Mouse (Mus musculus) lung, embryonic 16.5 days (tissue): ENCODE measurements at regions not wholly inside any gene's neighbourhood (a gene's known extent, or its start where the extent isn't known, plus 50 kb on each side); places are given as distances from the start of the nearest gene placed in this dataset.

ENCODE experiments used
- ATAC-seq: fragments of 200-750 bp; cut with Nextera tagmentation; 2 replicates; pipeline ENCODE4 v1.8.0; 2017; ENCODE audit warnings: low read depth, mild to moderate bottlenecking, moderate library complexity
- H3K27ac ChIP-seq: fragments of 300-500 bp; sonication (generic); 2 replicates; pipeline ENCODE4 v1.5.1; 2014; ENCODE audit warnings: mild to moderate bottlenecking, control low read depth, low read length
- H3K27me3 ChIP-seq: fragments of 300-500 bp; sonication (generic); 2 replicates; pipeline ENCODE4 v1.6.1; 2014; ENCODE audit warnings: low read depth, low read length, mixed read lengths; ENCODE audit not compliant: control insufficient read depth, insufficient read depth
- H3K36me3 ChIP-seq: fragments of 300-500 bp; sonication (generic); 2 replicates; pipeline ENCODE4 v1.6.1; 2014; ENCODE audit warnings: low read length; ENCODE audit not compliant: control insufficient read depth, insufficient read depth
- H3K4me1 ChIP-seq: fragments of 300-500 bp; sonication (generic); replicated peaks from 2 replicates; pipeline ENCODE4 v1.6.1; 2014; ENCODE audit warnings: low read length, mixed read lengths; ENCODE audit not compliant: control insufficient read depth, insufficient read depth
- H3K4me2 ChIP-seq: fragments of 300-500 bp; sonication (generic); 2 replicates; pipeline ENCODE4 v1.6.1; 2014; ENCODE audit warnings: low read depth, low read length, control low read depth
- H3K4me3 ChIP-seq: fragments of 300-500 bp; sonication (generic); 2 replicates; pipeline ENCODE4 v1.5.1; 2014; ENCODE audit warnings: mild to moderate bottlenecking, low read length, control low read depth
- H3K9ac ChIP-seq: fragments of 300-500 bp; sonication (generic); 2 replicates; pipeline ENCODE4 v1.6.1; 2014; ENCODE audit warnings: low read length, control low read depth
- H3K9me3 ChIP-seq: fragments of 300-500 bp; sonication (generic); 2 replicates; pipeline ENCODE4 v1.6.1; 2016; ENCODE audit warnings: low read length; ENCODE audit not compliant: control insufficient read depth
- WGBS: fragments of 180-500 bp; shearing (Covaris S2); extraction: QIAGEN DNeasy Blood & Tissue Kit; methylation state at CpG from one replicate; pipeline ENCODE4 v1.1.7; 2014; 5-methylcytosine and 5-hydroxymethylcytosine counted together

GRCm38 (mm10) chr7:113010150-113010549 is 56.4 kb downstream of the Rassf10 start:
- no peak overlapping the region for H3K27ac ChIP-seq
- H3K4me2 ChIP-seq = no peak overlapping the region
- H3K4me1 ChIP-seq = no peaks in the 10 kb centered on the region
- no peak for ATAC-seq
- no peaks in the 10 kb centered on the region for H3K36me3 ChIP-seq
- no peak overlapping the region for H3K9ac ChIP-seq
- WGBS = 88% methylated on average over 1 of the region's 1 CpGs
- no peaks in the 10 kb centered on the region for H3K9me3 ChIP-seq
- no peak overlapping the region for H3K4me3 ChIP-seq
- H3K27me3 ChIP-seq = no peaks in the 10 kb centered on the region

DNA sequence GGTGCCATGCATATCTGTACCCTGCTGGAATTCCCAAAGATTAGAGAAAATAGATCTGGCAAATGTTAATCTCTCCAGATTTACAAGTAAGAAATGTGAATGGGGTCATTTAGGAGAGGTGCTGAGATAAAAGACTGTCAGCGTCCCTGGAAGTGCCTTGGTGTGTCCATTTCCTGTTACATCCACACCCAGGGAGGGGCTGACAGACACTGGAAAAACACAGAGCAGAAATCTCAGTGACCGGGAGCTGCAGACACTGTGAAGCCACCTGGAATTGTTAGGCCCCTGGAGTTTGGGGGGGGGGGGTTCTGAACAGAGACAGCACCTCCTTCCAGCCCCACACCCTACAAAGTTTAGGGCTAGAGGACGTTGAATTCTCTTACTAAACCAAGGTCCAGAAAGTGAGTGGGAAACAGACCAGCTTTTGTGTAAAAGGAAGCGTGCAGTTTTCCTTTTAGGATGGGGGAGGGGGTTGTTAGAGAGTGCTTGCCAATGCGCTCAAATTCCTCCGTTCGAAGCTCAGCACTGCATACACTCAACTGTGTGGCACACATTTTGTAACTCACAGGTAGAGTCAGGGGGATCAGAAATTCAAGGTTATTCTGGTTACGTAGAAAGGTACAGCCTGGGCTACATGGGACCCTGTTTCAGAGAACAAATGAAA is 63.5 kb downstream of the Rassf10 start:
- no peak overlapping the region for H3K4me3 ChIP-seq
- no peak overlapping the region for H3K27ac ChIP-seq
- H3K4me2 ChIP-seq = no peak overlapping the region
- peaks cover 11% of the 10 kb centered on the region for H3K4me1 ChIP-seq
- no peaks in the 10 kb centered on the region for H3K27me3 ChIP-seq
- 17% methylated on average over 8 of the region's 8 CpGs for WGBS
- H3K9me3 ChIP-seq = no peaks in the 10 kb centered on the region
- H3K36me3 ChIP-seq = no peaks in the 10 kb centered on the region
- H3K9ac ChIP-seq = no peak overlapping the region; the same call in 1 of the 2 replicates
- ATAC-seq = no peak

DNA sequence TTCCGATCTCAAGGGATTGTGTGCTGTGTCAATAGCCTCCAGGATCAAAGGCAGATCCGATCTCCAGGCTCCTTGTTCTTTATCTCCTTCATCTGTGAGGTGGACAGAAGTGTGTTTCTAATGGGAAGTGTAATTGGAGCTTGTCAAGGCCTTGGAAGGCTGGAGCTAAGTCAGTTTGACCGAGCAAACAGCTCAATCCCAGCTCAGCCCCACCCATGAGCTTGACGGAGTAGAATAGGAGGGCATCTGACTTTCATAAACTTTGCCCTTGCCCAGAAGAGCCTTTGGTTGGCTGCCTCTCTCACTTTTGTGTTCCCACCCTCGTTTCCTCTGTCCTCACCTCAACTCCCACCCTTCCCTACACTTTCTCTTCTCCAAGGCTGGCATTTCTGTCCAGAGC is 67.7 kb downstream of the Rassf10 start:
- Histone ChIP-seq H3K4me2 (no peak overlapping the region), H3K27me3 (no peaks in the 10 kb centered on the region), H3K36me3 (no peaks in the 10 kb centered on the region), H3K9me3 (no peaks in the 10 kb centered on the region), H3K4me3 (no peak overlapping the region), H3K4me1 (peaks cover 11% of the 10 kb centered on the region), H3K9ac (no peak overlapping the region), H3K27ac (no peak overlapping the region)
- WGBS = 35% methylated on average over 5 of the region's 5 CpGs
- no peak for ATAC-seq

DNA sequence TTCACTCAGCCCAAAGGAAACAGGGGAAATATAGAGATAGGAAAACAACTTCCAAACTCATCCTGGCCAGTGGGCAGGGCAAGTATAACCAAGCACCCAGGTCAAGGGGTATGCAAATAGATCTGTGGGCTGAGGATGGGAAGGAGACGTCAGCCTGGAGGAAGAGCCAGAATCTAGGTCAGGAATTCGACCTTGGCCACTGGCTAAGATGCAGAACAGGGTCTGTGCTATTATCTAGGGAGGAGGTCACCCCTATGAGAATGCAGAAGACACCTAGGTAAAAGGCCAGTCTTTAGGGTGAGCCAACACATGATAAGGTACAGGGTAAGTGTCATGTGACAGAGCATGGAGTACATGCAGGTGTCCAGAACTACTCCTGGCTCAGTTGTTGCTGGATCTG is 68.8 kb downstream of the Rassf10 start:
- Histone ChIP-seq H3K4me2 (no peak overlapping the region), H3K4me1 (peaks cover 6% of the 10 kb centered on the region), H3K27me3 (no peaks in the 10 kb centered on the region), H3K9ac (no peak overlapping the region), H3K4me3 (no peak overlapping the region), H3K9me3 (no peaks in the 10 kb centered on the region), H3K36me3 (no peaks in the 10 kb centered on the region), H3K27ac (no peak overlapping the region)
- 14% methylated on average over 2 of the region's 2 CpGs for WGBS
- no peak for ATAC-seq

- no peak overlapping the region for H3K4me3 ChIP-seq
- no peaks in the 10 kb centered on the region for H3K36me3 ChIP-seq
- no peak for ATAC-seq
- no peak overlapping the region for H3K9ac ChIP-seq
- H3K27ac ChIP-seq = no peak overlapping the region
- 78% methylated on average over 1 of the region's 1 CpGs for WGBS
- H3K4me1 ChIP-seq = peaks cover 6% of the 10 kb centered on the region; the same call in 1 of the 2 replicates
- no peak overlapping the region for H3K4me2 ChIP-seq
- H3K9me3 ChIP-seq = no peaks in the 10 kb centered on the region
- H3K27me3 ChIP-seq = no peaks in the 10 kb centered on the region
Measured at GRCm38 (mm10) chr7:113025758-113026157, 72.0 kb downstream of the Rassf10 start.

DNA sequence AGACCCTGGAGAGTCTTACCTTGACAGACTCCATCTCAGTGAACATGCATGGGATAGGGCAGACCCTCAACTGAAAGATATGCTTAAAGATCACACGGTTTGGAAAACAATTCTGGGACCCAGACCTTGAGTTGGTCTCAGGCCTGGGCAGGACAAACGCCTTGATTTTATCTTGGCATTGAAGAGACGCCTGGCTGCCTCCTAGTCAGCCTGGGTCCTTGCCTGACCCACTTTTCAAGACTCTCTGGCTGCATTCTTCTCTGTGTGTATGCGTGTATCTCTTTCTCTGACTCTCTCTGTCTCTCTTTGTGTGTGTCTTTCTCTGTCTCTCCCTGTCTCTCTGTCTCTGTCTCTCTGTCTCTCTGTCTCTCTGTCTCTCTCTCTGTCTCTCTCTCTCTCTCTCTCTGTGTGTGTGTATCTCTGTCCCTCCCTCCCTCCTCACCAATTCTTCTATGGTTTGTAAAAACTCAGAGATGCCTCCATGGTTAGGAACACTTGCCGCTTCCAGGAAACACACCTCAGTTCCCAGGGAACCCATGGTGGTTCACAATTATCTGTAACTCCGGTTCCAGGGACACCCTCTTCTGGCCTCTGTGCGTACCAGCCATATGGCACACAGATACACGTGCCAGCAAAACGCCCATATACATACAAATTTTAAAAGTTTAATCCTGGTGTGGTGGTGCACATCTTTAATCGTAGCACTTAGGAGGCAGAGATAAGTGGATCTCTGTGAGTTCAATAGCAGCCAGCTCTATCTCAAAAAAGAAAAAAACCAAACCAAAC is 72.7 kb downstream of the Rassf10 start:
- Histone ChIP-seq H3K4me2 (no peak overlapping the region), H3K9ac (no peak overlapping the region), H3K27me3 (no peaks in the 10 kb centered on the region), H3K36me3 (no peaks in the 10 kb centered on the region), H3K4me1 (peaks cover 6% of the 10 kb centered on the region; the same call in 1 of the 2 replicates), H3K9me3 (no peaks in the 10 kb centered on the region), H3K27ac (no peak overlapping the region), H3K4me3 (no peak overlapping the region)
- no peak for ATAC-seq
- WGBS = 68% methylated on average over 10 of the region's 10 CpGs

DNA sequence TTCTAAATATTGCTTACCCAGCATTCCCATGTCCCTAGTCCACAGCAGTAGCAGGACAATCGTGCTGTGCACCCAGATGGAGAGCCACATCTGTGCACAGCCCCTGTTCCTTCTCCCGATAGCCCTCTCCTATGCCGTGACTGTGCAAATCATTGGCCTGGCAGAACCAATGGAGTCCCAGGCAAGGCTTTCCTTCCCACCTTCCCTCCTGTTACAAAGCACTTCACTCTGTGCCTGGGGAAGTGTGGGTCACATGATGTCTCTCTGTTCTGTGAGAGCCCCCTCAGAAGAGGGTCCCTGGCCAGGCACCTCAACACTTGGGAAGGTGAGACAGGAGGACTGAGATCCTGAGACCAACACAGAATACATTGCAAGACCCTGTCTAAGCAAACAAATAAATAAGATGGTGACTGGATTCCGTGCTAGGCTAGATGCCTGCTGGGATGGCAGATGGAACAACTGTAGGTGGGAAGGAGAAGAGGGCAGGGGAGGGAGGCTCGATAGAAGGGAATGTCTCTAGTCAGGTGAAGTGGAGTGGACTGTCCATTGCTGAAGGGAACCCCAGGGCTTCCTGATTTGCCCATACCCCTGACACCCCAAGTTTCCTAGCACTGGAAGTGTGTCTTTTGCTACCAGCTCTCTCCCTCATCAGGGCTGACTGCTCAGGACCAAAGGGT is 73.5 kb downstream of the Rassf10 start:
- WGBS = 43% methylated on average over 5 of the region's 5 CpGs

DNA sequence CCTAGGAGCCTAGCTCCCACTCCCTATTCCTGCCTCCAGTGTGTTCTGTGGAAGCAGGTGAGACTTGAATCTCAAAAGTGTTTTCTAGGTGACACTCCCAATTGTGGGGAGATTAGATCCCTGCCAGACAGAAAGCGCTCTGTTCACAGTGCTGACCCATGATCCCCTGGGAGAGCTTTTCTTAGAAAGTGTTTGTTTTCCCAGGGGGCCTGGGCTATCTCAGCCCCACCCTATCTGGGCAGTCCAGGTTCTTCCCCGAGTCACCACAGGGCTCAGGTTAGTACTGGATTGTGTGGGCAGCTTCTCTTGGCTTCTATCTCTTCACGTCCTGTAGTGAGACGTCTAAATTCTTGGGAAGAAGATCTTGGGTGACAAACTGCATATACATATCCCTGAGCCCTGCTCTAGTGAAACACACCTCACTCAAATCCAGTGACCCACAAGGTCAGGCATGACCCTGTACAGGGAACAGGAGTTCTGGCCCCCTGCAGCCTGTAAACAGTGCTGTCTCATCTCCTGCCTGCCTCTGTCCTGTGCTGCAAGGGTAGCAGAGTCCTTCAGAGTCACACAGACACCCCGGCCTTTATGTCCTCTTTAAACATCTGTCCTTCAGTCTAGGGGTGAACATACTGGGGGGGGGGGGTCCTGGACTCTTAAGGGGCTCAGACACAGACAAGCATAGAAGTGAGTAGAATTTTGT is 76.4 kb downstream of the Rassf10 start:
- no peaks in the 10 kb centered on the region for H3K9me3 ChIP-seq
- WGBS = 23% methylated on average over 5 of the region's 5 CpGs
- no peaks in the 10 kb centered on the region for H3K36me3 ChIP-seq
- no peak overlapping the region for H3K4me3 ChIP-seq
- H3K4me1 ChIP-seq = peaks cover 4% of the 10 kb centered on the region; the same call in 1 of the 2 replicates
- H3K9ac ChIP-seq = no peak overlapping the region
- 0 out of 2 replicates have a peak overlapping the region, but pooled peaks have one; percentile 7 for H3K27ac ChIP-seq
- H3K4me2 ChIP-seq = no peak overlapping the region
- ATAC-seq = peak; percentile 83
- H3K27me3 ChIP-seq = no peaks in the 10 kb centered on the region

More for the DNA sequence above, 73.5 kb downstream of the Rassf10 start:
- Histone ChIP-seq H3K27me3 (no peaks in the 10 kb centered on the region), H3K9ac (no peak overlapping the region), H3K9me3 (no peaks in the 10 kb centered on the region), H3K27ac (no peak overlapping the region), H3K36me3 (no peaks in the 10 kb centered on the region), H3K4me2 (no peak overlapping the region), H3K4me1 (peaks cover 4% of the 10 kb centered on the region; the same call in 1 of the 2 replicates), H3K4me3 (no peak overlapping the region)
- ATAC-seq = no peak

DNA sequence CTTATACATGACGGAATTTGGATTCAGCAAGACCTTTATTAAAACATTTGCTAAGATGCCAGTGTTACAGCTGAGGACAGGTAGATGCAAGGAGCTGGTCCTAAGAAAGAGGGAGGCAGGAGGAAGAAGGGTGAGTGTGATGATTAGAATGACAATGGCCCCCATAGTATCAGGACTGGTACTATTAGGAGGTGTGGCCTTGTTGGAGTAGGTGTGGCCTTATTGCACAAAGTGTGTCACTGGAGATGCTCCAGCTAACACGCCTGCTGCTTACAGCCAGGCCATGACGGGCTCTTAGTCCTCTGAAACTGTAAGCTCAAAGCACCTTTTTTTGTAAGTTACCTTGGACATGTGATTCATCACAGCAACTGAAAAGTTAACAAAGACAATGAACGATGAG is 82.0 kb downstream of the Rassf10 start:
- no peak overlapping the region for H3K4me3 ChIP-seq
- no peak overlapping the region for H3K4me2 ChIP-seq
- no peaks in the 10 kb centered on the region for H3K27me3 ChIP-seq
- H3K36me3 ChIP-seq = no peaks in the 10 kb centered on the region
- H3K27ac ChIP-seq = no peak overlapping the region
- H3K9ac ChIP-seq = no peak overlapping the region
- 75% methylated on average over 4 of the region's 4 CpGs for WGBS
- H3K9me3 ChIP-seq = no peaks in the 10 kb centered on the region
- H3K4me1 ChIP-seq = no peaks in the 10 kb centered on the region
- ATAC-seq = no peak
